Mouse (Mus musculus): ENCODE data around the gene Wdr64.

Gene Wdr64

GRCm38 (mm10) chr1:175716832-175717231 is 18.4 kb downstream of the Wdr64 start:
- no peak for DNase-seq (ENCODE audit: extremely low spot score, low spot score)

DNA sequence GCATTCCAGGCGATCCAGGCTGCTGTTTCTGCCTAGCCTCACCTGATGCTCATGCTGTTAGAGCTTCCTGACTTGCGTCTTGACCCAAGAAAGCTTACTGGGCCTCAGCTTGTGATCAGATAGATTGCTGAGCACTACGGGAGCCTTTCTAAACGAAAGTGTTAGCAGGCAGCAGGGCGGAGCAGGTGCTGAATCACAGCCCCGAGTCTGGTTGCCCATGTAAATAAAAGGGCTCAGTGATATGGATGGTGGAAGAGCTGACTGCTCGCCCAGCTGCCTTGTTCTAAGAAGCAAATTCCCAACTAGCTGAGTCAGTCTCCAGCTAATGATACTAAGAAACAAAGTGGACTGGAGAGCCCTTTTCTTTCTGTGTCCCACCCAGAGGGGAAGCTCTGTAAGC is 27.4 kb downstream of the Wdr64 start:
- DNase-seq (ENCODE audit: extremely low spot score, low spot score), result no peak

DNA sequence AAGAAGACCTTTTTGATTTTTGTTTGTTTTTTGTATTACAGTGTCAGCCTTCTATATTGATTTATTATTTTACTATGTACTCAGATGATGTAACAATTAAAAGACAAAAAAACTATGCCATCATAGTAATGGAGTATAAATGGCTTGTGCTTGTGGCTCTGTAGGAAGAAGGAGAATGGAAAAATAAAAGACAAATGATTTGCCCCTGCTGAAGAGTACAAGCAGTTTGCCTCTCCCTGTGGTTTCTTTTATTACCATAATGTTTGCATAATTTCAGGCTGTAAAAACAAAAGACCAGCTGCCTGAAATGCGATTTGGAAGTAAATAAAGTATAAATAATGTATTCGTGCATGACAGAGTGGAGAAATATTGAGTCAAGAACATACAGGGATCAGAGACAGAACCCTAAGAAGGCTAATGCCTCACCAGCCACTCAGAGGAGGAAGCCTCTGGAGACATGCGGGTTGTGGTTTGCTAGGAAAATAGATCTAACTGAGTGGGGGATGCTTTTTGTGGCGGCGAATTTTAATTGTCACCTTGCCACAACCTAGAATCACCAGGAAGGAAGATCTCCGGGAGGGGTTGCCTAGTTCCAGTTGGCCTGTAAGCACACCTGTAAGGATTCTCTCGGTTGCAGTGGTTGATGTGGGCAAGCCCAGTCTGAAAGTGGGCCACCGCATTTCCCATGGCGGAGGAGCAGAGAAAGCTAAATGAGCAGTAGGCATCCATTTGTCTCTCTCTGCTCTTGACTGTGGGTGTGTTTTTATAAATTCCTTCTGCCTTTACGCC is 56.4 kb downstream of the Wdr64 start:
- no peak for DNase-seq (ENCODE audit: extremely low spot score, low spot score)

GRCm38 (mm10) chr1:175794668-175795067 is 96.3 kb downstream of the Wdr64 start:
- DNase-seq (ENCODE audit: extremely low spot score, low spot score), result no peak

DNA sequence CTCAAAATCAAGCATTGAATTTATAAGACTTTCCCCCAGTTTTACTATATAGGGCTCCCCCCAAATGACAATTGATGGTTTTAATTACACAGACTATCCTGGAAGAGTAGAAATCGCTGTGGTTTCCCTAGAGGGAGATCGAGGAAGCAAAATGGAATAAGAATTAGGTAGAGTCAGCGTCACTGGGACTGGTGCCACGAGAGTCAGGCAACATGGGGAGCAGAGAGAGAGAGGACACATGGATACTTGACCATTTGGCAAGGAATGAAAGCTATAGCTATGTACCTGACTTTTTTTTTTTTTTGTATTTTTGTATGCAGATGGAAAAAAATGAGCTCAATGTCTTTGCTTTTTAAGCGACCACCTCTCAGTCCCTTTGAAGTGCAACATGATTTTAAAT is 110.0 kb downstream of the Wdr64 start:
- DNase-seq (ENCODE audit: extremely low spot score, low spot score), result no peak

DNA sequence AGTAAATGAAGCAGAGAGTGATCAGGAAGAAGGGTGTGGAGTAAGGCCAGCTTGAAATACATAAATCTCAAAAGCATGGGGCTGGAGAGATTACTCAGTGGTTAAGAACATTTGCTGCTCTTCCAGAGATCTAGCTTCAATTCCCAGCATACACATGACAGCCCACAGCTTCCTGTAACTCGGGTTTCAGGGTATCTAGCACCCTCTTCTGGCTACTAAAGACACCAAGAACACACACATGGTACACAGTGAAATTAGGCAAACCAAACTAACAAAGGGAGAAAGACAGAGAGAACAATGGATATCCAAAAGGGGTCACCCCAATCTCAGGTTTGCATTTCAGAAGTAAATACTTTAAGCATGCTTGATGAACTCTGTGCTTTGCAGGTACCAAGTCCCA is 113.2 kb downstream of the Wdr64 start:
- DNase-seq (ENCODE audit: extremely low spot score, low spot score), result no peak

DNA sequence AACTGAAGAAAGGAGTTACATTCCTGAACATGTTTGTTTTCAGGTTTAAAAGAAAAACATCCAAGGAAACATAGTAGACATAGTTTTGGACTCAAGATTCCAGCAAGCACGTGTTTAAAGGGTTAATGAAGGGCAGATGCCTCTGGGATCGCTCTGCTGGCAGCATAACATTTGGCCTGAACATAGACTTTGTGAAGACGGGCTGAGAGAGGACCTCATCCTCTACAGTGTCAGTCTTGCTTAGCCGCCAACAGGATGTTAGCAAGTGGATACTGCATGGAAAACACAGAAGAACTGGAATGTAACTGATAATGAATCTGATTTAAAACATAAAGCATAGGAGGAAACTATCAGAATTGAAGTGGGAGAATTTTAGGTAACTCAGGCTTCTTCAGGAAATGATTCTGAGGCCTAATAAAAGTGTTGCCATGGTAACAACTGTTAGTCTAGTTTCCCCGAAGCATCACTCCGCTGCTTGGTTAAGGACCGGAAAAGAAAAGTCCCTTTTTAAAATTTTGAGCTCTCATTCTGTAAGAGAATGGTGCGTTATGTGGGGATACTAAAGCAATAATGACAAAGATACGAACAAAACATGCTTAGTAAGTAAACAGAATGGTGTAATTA is 125.5 kb downstream of the Wdr64 start:
- DNase-seq (ENCODE audit: extremely low spot score, low spot score), result no peak

DNA sequence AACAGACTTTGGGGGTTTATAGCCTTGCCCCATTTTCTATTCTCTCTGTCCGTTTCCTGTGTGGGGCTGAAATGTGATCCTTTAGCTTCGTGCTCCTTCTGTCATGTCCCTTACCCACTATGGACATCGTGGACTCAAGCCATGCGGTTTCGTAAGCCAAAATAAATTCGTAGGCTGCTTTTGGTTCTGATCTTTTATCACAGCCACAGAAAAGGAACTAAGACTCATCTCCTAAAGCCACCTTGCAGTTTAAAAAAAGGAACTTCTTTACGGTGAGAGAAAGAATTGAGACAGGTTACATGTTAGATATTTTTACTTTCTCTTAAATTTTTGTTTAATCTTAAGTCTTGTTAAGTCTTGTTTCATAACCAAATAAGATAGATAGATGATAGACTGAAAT is 130.1 kb downstream of the Wdr64 start:
- DNase-seq (ENCODE audit: extremely low spot score, low spot score), result no peak

- no peak for DNase-seq (ENCODE audit: extremely low spot score, low spot score)
Measured at GRCm38 (mm10) chr1:175829220-175829619, 130.8 kb downstream of the Wdr64 start.

GRCm38 (mm10) chr1:175855515-175855914 is 157.1 kb downstream of the Wdr64 start:
- no peak for DNase-seq (ENCODE audit: extremely low spot score, low spot score)

Measured in neural tube, embryonic 10.5 days (tissue).